Mouse (Mus musculus): ENCODE results near the gene Gfpt1. TPM values are rescaled to one million over a fixed set of nuclear protein-coding genes. Genes with fewer than 3 reads are reported as not detected.

Gfpt1 gene
- polyA plus RNA-seq, 1 experiment from 2014 or later = 13.5 TPM

DNA sequence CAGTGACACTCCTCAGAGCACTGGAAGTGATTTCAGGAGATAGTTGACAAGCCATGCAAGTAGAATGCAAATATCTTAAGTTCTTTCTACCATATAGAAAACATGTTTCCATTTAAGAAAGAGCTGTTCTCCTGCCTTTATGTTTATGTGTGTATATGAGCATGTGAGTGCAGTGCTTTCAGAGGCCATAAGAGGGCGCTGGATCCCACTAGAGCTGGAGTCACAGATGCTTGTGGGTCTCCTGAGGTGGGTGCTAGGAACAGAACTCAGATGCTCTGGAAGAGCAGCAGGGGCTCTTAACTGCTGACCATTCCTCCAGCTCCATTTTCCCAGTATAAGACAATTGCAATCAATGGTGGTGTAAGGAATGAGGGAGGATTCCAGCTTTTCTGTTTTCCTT is 88.4 kb downstream of the Gfpt1 start:
- Histone ChIP-seq H3K27ac (no peak overlapping the region), H3K36me3 (replicated peaks) (peaks cover 12% of the 10 kb centered on the region), H3K9me3 (peaks cover 4% of the 10 kb centered on the region; the same call in 1 of the 2 replicates), H3K27me3 (ENCODE audit: poor library complexity, severe bottlenecking) (no peaks in the 10 kb centered on the region), H3K4me1 (peaks cover 16% of the 10 kb centered on the region), H3K4me3 (no peak overlapping the region)
- 57% methylated on average over 1 of the region's 1 CpGs for WGBS
- DNase-seq (ENCODE audit: extremely low spot score, low spot score) = no peak

DNA sequence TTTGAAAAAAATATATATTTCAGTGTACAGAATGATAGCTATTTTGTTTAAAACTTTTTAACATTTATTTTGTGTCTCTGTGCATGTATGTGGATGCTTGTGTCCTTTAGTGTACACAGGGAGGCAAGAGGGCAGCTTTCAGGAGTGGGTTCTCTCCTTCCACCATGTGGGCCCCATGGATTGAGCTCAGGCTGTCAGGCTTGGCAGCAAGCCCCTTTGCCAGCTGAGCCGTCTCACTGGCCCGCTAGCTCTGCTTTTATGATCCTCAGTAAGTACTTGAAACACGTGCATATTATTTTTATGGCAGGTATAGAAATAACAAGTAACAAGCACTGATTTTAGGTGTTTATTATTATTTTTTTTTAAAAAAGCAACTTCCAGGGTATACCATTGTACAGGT is 90.9 kb downstream of the Gfpt1 start:
- 95% methylated on average over 3 of the region's 3 CpGs for WGBS

DNA sequence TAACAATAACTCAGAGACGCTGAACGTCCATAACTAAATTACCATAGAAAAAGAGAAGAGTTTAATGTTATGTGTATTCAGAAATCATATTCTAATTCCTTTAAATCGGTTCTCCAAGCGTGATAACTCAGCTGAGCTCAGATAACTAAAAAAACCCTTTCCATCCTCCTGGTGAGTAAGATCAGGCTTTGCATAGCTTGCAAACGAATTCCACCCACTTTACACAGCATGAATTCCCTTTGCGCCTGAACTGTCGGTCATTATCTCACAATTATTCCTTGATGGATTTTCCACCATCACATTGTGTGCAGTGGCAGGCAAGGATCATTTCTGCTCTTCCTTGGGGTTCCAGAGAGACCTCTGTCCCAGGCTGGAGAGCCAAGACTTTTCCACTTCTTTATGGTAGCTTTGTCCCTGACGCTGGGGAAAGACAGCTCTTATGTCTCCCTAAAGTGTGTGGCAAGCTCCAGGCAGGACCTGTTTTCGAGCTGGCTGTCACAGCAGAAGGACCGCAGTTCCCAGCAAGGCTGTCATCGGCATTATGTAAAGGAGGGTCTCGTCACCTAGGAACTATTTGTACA is 91.4 kb downstream of the Gfpt1 start:
- H3K27me3 ChIP-seq (ENCODE audit: poor library complexity, severe bottlenecking) = no peaks in the 10 kb centered on the region
- peaks cover 4% of the 10 kb centered on the region; the same call in 1 of the 2 replicates for H3K9me3 ChIP-seq
- H3K36me3 ChIP-seq (replicated peaks) = peaks cover 20% of the 10 kb centered on the region
- no peak for DNase-seq (ENCODE audit: extremely low spot score, low spot score)
- WGBS = 79% methylated on average over 12 of the region's 12 CpGs
- H3K4me1 ChIP-seq = peaks cover 6% of the 10 kb centered on the region
- H3K27ac ChIP-seq = no peak overlapping the region
- H3K4me3 ChIP-seq = no peak overlapping the region

More for the DNA sequence above, 90.9 kb downstream of the Gfpt1 start:
- no peak overlapping the region for H3K27ac ChIP-seq
- H3K4me3 ChIP-seq = no peak overlapping the region
- no peaks in the 10 kb centered on the region for H3K27me3 ChIP-seq (ENCODE audit: poor library complexity, severe bottlenecking)
- peaks cover 20% of the 10 kb centered on the region for H3K36me3 ChIP-seq (replicated peaks)
- H3K9me3 ChIP-seq = peaks cover 4% of the 10 kb centered on the region; the same call in 1 of the 2 replicates
- H3K4me1 ChIP-seq = peaks cover 6% of the 10 kb centered on the region
- no peak for DNase-seq (ENCODE audit: extremely low spot score, low spot score)

DNA sequence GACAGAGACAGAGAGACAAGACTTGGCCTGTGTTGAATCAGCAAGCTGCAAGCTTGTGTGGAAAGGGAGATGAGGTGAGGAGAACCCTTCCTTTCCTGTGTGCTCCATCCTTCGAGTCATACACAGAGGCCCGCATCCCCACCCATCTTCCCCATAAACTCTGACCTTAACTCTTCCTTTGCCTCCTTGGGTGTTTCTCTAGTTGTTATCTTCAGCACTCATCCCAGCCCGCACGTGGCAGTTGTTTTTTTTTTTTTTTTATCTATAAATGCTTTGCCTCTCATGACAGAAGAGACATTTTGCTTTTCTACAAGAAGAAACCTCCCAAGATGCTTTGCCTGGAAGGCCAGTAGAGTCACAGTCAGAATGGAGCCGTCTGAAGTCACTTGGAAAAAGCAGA is 95.8 kb downstream of the Gfpt1 start:
- Histone ChIP-seq H3K36me3 (replicated peaks) (peaks cover 15% of the 10 kb centered on the region), H3K9me3 (no peaks in the 10 kb centered on the region), H3K27me3 (ENCODE audit: poor library complexity, severe bottlenecking) (no peaks in the 10 kb centered on the region), H3K4me3 (no peak overlapping the region), H3K4me1 (no peaks in the 10 kb centered on the region), H3K27ac (no peak overlapping the region)
- DNase-seq (ENCODE audit: extremely low spot score, low spot score) = no peak
- WGBS = 90% methylated on average over 5 of the region's 5 CpGs

DNA sequence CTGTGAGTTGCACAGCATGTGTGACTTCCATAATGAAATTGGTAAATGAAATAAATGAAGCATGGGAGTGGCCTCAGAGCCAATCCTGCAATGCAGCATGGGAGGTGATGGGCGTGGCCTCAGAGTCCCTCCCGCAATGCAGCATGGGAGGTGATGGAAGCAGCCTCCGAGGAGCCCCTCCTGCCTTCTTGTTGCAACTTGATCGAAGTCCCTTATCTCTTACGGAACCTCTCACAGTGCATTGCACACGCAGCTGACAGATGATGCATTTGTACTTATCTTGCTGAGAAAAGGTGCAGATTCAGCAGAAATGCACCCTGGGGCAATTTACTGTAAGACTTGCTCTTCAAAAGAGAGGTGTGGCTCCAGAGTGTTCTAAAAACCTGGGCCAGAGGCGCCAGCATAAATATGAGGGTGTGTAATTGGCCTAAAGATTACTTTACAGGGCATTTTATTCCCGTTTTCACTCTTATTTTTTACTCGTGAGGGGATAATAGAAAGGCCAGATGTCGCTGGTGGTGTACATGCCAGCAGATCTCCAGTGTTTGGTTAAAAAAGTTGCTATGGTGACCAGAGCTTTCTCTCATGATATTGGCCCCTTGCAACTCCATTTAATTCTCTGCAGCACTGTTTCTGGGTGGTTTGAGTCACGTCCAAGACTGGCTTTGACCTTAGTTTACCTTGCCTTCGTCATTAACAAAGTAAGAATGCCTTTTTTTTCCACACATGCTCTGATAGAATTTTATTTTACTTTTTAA is 97.3 kb downstream of the Gfpt1 start:
- Histone ChIP-seq H3K27me3 (ENCODE audit: poor library complexity, severe bottlenecking) (no peaks in the 10 kb centered on the region), H3K4me3 (no peak overlapping the region), H3K9me3 (no peaks in the 10 kb centered on the region), H3K36me3 (replicated peaks) (peaks cover 15% of the 10 kb centered on the region), H3K4me1 (no peaks in the 10 kb centered on the region), H3K27ac (no peak overlapping the region)
- WGBS = 84% methylated on average over 12 of the region's 12 CpGs
- no peak for DNase-seq (ENCODE audit: extremely low spot score, low spot score)

Other genes with a start within 250 kb of the Gfpt1 start
- 4.2 TPM in 2 replicates for gene Anxa4, start 249.3 kb upstream of the Gfpt1 start, polyA plus RNA-seq (2016; fragmentation: Nextera tagmentation; extraction: Ambion mirVana)
- 11.4 and 13.6 TPM in 2 replicates for gene Aak1, start 193.3 kb upstream of the Gfpt1 start, polyA plus RNA-seq (2016; fragmentation: Nextera tagmentation; extraction: Ambion mirVana)
- gene Nfu1, start 33.6 kb upstream of the Gfpt1 start, polyA plus RNA-seq (2016; fragmentation: Nextera tagmentation; extraction: Ambion mirVana) = 88.2 and 94.4 TPM in 2 replicates
- gene D6Ertd527e, start 61.9 kb downstream of the Gfpt1 start, polyA plus RNA-seq (2016; fragmentation: Nextera tagmentation; extraction: Ambion mirVana) = 0.09 and 0.19 TPM in 2 replicates